Mouse (Mus musculus) hindbrain, embryonic 10.5 days (tissue): ENCODE results near the gene Ddah2. TPM values are rescaled to one million over a fixed set of nuclear protein-coding genes. Genes with fewer than 3 reads are reported as not detected.

Experiments
- DNase-seq: peaks from one replicate; pipeline ENCODE4 v3.0.0-alpha.2; 2017; ENCODE audit warnings: low spot score
- H3K27ac ChIP-seq: fragments of 300-500 bp; sonication (generic); 2 replicates; pipeline ENCODE4 v1.5.1; 2016; ENCODE audit warnings: mild to moderate bottlenecking, moderate library complexity
- H3K27me3 ChIP-seq: fragments of 300-500 bp; sonication (generic); 2 replicates; pipeline ENCODE4 v1.6.1; 2016; ENCODE audit warnings: mild to moderate bottlenecking; ENCODE audit not compliant: poor library complexity, insufficient read depth, severe bottlenecking
- H3K36me3 ChIP-seq: fragments of 300-500 bp; sonication (generic); 2 replicates; pipeline ENCODE4 v1.6.1; 2016; ENCODE audit warnings: mild to moderate bottlenecking, moderate library complexity
- H3K4me1 ChIP-seq: fragments of 300-500 bp; sonication (generic); replicated peaks from 2 replicates; pipeline ENCODE4 v1.6.1; 2016; ENCODE audit warnings: mild to moderate bottlenecking
- H3K4me3 ChIP-seq: fragments of 300-500 bp; sonication (generic); 2 replicates; pipeline ENCODE4 v1.5.1; 2016; ENCODE audit warnings: mild to moderate bottlenecking, moderate library complexity
- H3K9me3 ChIP-seq: fragments of 300-500 bp; sonication (generic); 2 replicates; pipeline ENCODE4 v1.6.1; 2016; ENCODE audit warnings: mild to moderate bottlenecking, moderate library complexity
- WGBS: fragments of 180-500 bp; shearing (Covaris S2); methylation state at CpG from one replicate; pipeline ENCODE4 v1.1.7; 2016; 5-methylcytosine and 5-hydroxymethylcytosine counted together
- polyA plus RNA-seq: library from polyadenylated mRNA; unstranded; fragments of >200 nt; fragmentation: Nextera tagmentation; extraction: Ambion mirVana; gene quantifications from 2 replicates; pipeline ENCODE4 v1.2.1, GENCODE M21; 2016

Ddah2 gene
- polyA plus RNA-seq, 1 experiment from 2014 or later: 664 TPM

DNA sequence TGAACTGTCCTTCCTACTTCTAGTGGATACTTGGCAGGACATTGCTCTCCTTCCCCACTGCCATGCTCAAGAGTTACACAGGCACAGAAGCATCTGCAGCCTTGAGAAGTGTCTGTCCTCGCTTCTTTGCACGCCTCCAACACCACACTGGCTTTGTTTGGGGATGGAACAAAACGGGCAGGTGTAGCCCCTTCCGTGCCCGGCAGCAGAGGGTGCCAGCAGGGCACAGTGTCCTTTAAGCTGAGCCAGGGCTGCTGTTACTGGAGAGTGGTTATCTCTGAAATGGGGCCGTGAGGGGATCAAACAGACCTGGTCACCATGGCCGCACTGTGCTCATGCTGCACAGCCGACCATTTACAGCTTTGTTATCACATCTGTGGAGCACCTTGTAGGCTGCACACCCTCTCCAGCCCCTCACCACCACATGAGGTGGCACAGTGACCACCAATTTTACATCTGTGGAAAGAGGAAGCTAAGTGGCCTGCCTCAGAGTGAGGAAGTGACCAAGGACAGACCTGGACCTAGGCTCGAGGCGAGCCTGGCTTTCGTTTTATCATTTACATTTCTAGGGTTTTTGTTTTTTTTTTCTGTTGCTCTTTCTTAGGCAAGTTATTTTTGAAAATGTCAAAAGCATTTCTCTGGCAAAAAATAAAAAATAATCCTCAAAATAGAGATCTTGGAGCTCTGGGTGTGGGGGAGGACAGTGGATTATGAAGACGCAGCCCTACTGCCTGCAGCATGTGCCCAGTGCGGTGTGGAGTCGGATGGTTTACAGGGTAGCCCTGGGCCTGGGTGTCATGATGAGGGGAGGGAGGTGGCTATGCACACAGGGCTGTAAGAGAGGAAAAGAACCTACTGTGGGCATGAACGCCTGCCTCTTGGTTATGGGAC is 35.9 kb downstream of the Ddah2 start:
- DNase-seq: no peak
- H3K27me3 ChIP-seq: no peaks in the 10 kb centered on the region
- no peak overlapping the region for H3K27ac ChIP-seq
- no peaks in the 10 kb centered on the region for H3K9me3 ChIP-seq
- H3K4me1 ChIP-seq: peaks cover 13% of the 10 kb centered on the region
- H3K36me3 ChIP-seq: peaks cover 89% of the 10 kb centered on the region
- 93% methylated on average over 15 of the region's 15 CpGs for WGBS
- no peak overlapping the region for H3K4me3 ChIP-seq

DNA sequence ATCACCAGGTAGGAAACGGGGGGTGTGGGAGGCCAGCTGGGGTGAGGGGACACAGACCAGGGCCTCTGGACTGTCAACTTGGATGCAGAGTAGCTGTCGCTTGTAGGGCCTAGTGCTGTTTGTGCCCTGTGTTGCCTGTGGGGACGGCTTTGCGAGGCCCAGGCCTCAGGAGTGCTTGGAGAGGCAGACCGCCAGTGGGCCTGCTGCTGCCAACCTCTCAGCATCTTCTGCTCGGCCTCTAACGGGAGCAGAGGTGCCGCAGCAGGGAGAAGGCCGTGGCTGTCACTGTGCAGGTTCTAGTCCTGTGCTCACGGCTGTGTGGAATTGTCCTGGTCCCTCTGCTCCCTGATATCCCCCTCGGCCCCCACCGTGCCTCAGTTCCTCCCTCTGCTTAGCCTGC is 37.8 kb downstream of the Ddah2 start:
- Histone ChIP-seq H3K9me3 (no peaks in the 10 kb centered on the region), H3K36me3 (peaks cover 96% of the 10 kb centered on the region), H3K27me3 (no peaks in the 10 kb centered on the region), H3K27ac (no peak overlapping the region), H3K4me3 (0 out of 2 replicates have a peak overlapping the region, but pooled peaks have one; percentile 16), H3K4me1 (no peaks in the 10 kb centered on the region)
- no peak for DNase-seq
- WGBS: 88% methylated on average over 12 of the region's 12 CpGs

DNA sequence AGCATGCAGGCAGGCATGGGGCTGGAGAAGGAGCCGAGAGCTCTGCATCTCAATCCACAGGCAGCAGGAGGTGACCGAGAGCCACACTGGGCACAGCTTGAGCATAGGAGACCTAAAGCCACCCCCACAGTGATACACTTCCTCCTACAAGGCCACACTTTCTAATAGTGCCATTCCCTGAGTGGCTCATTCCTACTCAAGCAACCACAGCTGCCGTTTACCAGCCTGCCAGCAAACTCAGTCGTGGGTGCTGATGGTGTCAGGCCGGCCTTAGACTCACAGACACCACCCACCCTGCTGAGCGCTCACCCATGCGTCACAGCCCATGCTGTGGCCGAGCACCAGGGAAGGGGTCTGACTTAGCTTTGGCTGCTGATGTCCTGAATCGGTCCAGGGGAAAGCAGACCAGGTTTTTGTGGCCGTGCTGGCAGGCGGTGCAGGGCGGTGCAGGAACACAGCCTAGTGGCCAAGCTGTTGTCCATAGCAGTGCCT is 38.4 kb downstream of the Ddah2 start:
- Histone ChIP-seq H3K27ac (no peak overlapping the region), H3K4me1 (peaks cover 2% of the 10 kb centered on the region; the same call in 1 of the 2 replicates), H3K27me3 (no peaks in the 10 kb centered on the region), H3K36me3 (peaks cover 96% of the 10 kb centered on the region), H3K9me3 (no peaks in the 10 kb centered on the region), H3K4me3 (no peak overlapping the region)
- WGBS: 78% methylated on average over 12 of the region's 12 CpGs
- no peak for DNase-seq

DNA sequence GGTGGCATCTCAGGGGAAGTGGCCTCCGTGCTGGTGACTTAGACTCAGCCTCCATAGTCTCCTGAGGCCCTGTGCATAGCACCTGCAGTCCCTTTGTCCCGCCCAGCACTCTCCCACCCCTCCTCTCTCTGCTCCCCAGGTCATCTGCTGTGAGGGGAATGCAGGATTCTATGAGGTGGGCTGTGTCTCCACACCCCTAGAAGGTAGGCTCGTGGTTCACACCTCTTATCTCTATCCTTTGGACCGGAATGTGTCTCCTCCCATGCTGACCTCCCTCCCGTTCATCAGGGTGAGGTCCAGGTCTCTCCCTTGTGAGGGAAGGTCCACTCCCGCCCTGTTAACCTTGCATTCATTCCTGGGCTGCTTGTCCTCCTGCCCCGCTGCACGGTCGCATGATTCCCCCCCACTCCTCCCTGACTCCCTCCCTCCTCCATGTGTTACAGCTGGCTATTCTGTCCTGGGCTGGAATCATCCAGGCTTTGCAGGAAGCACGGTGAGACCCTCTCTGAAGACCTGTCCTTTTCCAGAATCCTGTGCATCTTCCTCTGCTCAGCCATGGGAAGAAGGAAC is 41.4 kb downstream of the Ddah2 start:
- Histone ChIP-seq H3K27ac (no peak overlapping the region), H3K9me3 (no peaks in the 10 kb centered on the region), H3K4me3 (no peak overlapping the region), H3K4me1 (peaks cover 13% of the 10 kb centered on the region), H3K27me3 (no peaks in the 10 kb centered on the region), H3K36me3 (peaks cover 95% of the 10 kb centered on the region)
- no peak for DNase-seq
- WGBS: 74% methylated on average over 10 of the region's 10 CpGs

DNA sequence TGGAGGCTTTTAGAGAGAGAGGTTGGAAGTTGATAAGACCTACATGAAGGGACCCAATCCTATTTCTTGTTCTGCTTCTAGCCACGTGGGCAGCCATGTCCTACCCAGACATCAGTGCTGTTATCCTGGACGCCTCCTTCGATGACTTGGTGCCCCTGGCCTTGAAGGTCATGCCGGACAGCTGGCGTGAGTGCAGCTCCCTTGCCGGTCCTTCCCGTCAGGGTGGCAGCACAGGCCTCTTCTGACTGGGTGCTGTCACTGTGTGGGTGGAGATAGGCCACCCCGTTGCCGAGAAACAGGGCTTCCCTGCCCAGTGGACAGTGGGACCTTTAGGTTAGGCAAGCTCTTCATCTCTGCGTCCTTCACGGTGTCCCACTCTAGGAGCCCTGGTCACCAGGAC is 42.3 kb downstream of the Ddah2 start:
- Histone ChIP-seq H3K27ac (no peak overlapping the region), H3K27me3 (no peaks in the 10 kb centered on the region), H3K4me3 (no peak overlapping the region), H3K9me3 (no peaks in the 10 kb centered on the region), H3K4me1 (peaks cover 22% of the 10 kb centered on the region), H3K36me3 (peaks cover 87% of the 10 kb centered on the region)
- DNase-seq: no peak
- 92% methylated on average over 11 of the region's 11 CpGs for WGBS

DNA sequence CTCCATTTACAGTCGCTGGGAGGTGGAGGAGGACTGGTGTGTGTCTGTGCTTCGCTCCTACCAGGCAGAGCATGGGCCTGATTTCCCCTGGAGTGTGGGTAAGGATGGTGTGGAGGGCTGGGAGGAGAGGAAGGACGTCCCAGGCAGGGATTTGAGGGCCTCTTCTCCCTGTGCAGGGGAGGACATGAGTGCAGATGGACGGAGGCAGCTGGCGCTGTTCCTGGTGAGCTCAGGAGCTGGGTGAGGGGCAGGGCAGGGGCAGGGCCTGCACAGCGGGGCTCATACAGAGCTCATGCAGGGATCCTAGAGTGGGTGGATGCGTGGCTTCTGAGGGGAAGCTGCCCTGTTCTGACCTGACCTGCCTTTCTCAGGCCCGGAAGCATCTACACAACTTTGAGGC is 43.5 kb downstream of the Ddah2 start:
- H3K27ac ChIP-seq: peak overlapping the region; percentile 40; the same call in 1 of the 2 replicates
- H3K36me3 ChIP-seq: peaks cover 76% of the 10 kb centered on the region
- no peaks in the 10 kb centered on the region for H3K27me3 ChIP-seq
- WGBS: 75% methylated on average over 8 of the region's 8 CpGs
- no peak for DNase-seq
- no peaks in the 10 kb centered on the region for H3K9me3 ChIP-seq
- peaks cover 25% of the 10 kb centered on the region for H3K4me1 ChIP-seq
- peak overlapping the region; percentile 11; the same call in 1 of the 2 replicates for H3K4me3 ChIP-seq

DNA sequence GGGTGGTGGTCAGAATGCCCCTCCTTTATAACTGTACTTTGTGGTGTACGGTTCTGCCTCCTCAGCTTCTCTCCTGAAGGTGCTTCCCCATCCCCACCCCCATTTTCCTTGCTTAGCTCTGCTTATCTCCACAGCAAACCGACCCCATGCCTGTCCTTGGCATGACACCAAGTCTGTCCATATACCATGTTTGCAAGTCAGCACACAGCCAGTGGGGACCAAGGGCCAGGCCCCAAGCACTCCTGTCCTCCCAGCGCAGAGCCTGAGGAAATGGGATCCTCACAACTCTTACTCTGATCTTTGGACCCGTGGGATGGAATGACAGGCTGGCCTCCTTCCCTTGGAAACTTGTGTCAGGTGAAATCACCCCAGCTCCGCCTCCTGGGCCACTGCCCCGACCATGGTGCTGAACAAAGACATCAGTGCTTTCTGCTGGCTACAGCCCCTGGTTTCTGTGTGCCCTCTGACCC is 44.4 kb downstream of the Ddah2 start:
- Histone ChIP-seq H3K27ac (no peak overlapping the region), H3K36me3 (peaks cover 67% of the 10 kb centered on the region), H3K4me3 (no peak overlapping the region), H3K9me3 (no peaks in the 10 kb centered on the region), H3K4me1 (peaks cover 25% of the 10 kb centered on the region), H3K27me3 (no peaks in the 10 kb centered on the region)
- DNase-seq: no peak
- WGBS: 69% methylated on average over 6 of the region's 6 CpGs

DNA sequence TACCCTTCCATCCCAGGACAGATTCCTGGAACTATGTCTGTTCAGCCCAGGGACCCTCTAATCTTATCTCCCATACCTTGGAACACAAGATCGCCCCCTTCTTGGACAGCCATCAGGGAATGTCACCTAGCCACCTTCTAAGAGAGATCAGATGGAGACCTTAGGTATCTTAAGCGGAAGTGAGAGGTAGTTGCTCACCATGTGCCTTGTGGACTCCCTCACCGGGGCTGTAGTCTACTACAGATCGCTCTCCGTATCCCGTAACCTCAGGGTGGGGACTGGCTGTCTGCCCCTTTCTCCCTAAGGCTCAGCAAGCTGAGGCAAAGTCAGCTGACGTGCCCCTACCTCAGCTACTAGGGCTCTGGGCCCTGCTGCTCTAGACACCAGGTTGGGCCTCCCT is 45.2 kb downstream of the Ddah2 start:
- Histone ChIP-seq H3K9me3 (no peaks in the 10 kb centered on the region), H3K27me3 (no peaks in the 10 kb centered on the region), H3K4me1 (peaks cover 25% of the 10 kb centered on the region), H3K36me3 (peaks cover 58% of the 10 kb centered on the region), H3K4me3 (no peak overlapping the region), H3K27ac (no peak overlapping the region)
- 92% methylated on average over 7 of the region's 7 CpGs for WGBS
- no peak for DNase-seq

DNA sequence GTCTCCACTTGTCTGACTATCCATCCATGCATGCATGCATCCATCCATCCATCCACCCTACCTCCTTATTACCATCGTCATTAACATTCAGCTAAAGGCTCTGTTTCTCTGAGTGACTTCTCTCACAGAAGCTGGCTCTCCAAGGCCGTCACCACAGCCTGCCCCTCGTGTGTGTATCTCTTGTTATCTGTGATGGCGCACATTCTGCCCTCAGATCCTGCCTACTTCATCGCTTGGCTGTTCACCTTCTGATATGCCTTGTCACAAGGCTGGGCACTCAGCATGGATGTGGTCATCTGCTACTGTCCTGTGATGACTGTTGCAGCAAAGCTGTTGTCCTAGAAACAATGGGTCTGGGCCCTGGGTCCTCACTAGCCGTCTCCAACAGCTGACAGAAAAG is 45.9 kb downstream of the Ddah2 start:
- H3K9me3 ChIP-seq: no peaks in the 10 kb centered on the region
- peaks cover 52% of the 10 kb centered on the region for H3K36me3 ChIP-seq
- DNase-seq: no peak

DNA sequence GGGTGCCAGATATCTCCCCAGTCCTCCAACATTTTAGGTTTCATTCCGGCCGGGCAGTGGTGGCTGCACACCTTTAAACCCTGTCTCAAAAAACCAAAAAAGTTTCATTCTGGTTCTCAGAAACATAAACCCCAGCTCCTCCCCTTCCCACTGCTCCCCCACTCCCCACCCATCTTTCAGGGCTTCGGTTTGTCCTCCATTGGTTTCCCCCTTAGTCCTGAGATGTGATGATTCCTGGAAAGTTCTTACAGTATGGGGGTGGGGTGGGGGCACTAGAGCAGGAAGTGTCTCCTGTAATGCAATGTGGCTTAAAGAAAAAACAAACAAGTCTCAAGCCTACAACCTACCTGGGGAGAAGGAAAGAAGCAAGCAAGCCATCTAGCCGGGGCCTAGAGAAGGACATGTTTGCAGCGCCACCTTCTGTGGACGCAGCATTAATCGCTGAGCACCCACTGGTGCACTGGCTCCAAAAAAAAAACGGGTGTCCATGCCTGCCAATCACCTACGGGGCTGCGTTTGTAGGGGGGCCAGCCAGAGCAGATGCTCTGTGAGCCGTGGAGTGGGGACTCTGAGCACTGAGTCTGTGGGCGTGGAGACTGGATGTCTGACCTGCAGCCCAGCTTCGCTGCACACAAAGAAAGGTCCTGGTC is 47.0 kb downstream of the Ddah2 start:
- H3K27ac ChIP-seq: peak overlapping the region; percentile 82
- 25% methylated on average over 13 of the region's 13 CpGs for WGBS
- H3K4me3 ChIP-seq: peak overlapping the region; percentile 33

More for the DNA sequence above, 45.9 kb downstream of the Ddah2 start:
- Histone ChIP-seq H3K4me3 (no peak overlapping the region), H3K27me3 (no peaks in the 10 kb centered on the region), H3K27ac (0 out of 2 replicates have a peak overlapping the region, but pooled peaks have one; percentile 9), H3K4me1 (peaks cover 25% of the 10 kb centered on the region)
- WGBS: 79% methylated on average over 6 of the region's 6 CpGs

DNA sequence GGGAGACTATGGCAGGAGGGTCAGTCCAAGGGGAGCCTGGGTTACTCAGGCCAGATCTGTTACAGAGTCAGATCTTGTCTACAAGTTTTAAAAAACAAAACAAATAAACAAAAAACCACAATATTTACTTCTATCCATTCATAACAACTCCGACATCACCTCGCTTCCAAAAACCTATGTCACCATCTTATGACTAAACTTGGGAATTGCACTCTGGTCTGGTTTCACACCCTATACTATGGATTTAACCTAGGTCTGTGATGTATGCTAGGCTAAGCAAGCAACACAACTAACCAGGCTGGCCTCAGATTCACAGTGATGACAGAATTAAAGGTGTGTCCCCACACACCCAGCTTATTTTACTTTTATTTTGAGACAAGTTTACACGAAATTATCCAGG is 47.7 kb downstream of the Ddah2 start:
- H3K4me1 ChIP-seq: peaks cover 31% of the 10 kb centered on the region
- no peaks in the 10 kb centered on the region for H3K9me3 ChIP-seq
- WGBS: 70% methylated on average over 3 of the region's 3 CpGs
- no peak for DNase-seq
- peak overlapping the region; percentile 82 for H3K27ac ChIP-seq
- H3K36me3 ChIP-seq: peaks cover 34% of the 10 kb centered on the region
- no peaks in the 10 kb centered on the region for H3K27me3 ChIP-seq
- no peak overlapping the region for H3K4me3 ChIP-seq

More for the DNA sequence above, 47.0 kb downstream of the Ddah2 start:
- H3K27me3 ChIP-seq: no peaks in the 10 kb centered on the region
- peaks cover 26% of the 10 kb centered on the region for H3K4me1 ChIP-seq
- peaks cover 40% of the 10 kb centered on the region for H3K36me3 ChIP-seq
- peak; percentile 44 for DNase-seq
- H3K9me3 ChIP-seq: no peaks in the 10 kb centered on the region

DNA sequence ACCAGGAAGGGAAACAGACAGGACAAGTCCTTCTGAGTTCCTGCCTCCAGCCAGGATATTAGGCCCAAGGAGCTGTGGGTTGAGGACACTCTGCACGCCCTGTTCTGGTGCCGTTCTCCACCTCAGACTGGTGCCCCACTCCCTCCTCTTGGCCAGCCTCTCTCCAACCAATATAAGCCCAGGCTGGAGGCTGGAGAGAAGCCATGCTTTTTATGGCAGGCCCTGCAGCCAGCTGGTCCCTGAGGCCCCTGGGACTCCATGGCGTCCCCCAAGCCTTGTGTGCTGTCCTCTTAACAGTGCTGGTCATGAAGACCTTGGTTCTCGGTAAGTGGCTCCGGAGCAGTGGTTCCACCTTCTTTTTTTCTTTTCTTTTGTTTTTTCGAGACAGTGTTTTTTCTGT is 49.3 kb downstream of the Ddah2 start, which contains the start of gene Ly6g5c:
TSS of gene Ly6g5c (plus strand) at position 183 of the 400 bp plus-strand sequence.
- Histone ChIP-seq H3K4me3 (no peak within 1 kb of the TSS), H3K36me3 (peaks cover 18% of the 10 kb centered on the region), H3K4me1 (peaks cover 30% of the 10 kb centered on the region), H3K27me3 (no peaks in the 10 kb centered on the region), H3K9me3 (no peaks in the 10 kb centered on the region), H3K27ac (no peak within 1 kb of the TSS)
- no peak for DNase-seq
- WGBS: 90% methylated on average over 6 of the region's 6 CpGs
